Mouse (Mus musculus) kidney, adult 10 weeks (tissue): ENCODE results near the gene Ifit1. TPM values are rescaled to one million over a fixed set of nuclear protein-coding genes. Genes with fewer than 3 reads are reported as not detected.

ENCODE experiments used
- polyA plus RNA-seq: library from polyadenylated mRNA; stranded (reverse); fragments of 350-450 nt; fragmentation: Illumina TruSeq; extraction: RNeasy Lipid Tissue Mini Kit (QIAGEN cat#74804); gene quantifications from one replicate; pipeline ENCODE4 v1.2.3, GENCODE M21; 2014; ENCODE audit warnings: low read depth, low replicate concordance

Ifit1 gene
- 10.9 TPM for polyA plus RNA-seq

DNA sequence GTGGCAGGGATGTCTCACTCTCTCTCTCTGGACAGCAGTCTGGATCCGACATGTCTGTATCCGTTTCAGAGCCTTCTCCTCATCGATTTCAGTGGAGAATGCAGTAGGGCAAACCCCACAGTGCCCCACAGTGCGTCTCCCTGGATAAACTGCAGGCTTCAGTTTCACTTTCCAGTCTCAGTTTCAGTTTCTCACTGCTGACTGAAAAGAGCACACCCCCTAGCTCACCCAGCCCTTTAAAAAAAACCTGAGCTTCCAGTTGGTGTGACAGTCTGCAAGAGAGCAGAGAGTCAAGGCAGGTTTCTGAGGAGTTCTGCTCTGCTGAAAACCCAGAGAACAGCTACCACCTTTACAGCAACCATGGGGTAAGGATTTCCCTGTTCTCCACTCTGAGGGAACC lies at the start of gene Ifit1, which contains the start of gene Ifit1bl2:
Gene Ifit1, plus strand, starts transcription at position 249 of the 400 bp plus-strand sequence.
Gene Ifit1bl2, minus strand, starts transcription at position 121 of the 400 bp plus-strand sequence.

DNA sequence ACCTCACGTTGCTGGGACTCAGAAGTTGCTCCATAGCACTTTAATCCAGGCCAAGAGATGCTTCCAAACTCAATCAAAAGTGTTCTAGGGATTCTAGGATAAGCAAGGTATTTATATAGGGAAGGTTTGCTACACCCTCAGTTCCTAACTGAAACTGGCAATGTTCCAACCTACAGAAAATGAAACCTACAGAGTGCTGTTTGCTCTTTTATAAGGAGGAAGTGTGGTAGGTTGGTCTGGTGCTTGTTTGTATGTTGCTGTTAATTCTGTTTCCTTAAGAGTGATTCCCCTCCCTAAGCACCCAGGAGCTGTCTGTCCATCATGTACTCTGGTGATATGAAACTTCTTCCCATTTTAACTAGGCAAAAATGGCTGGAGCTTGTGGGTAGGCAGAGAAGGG lies 38.8 kb upstream of the Ifit1 start, which contains the start of gene Ifit1bl1:
Gene Ifit1bl1, minus strand, starts transcription at position 69 of the 400 bp plus-strand sequence.

GRCm38 (mm10) chr19:34607237-34608051 lies 33.2 kb upstream of the Ifit1 start, which contains the start of gene Ifit3b:
TSS of gene Ifit3b (plus strand) at chr19:34607970.

Other genes with a start within 250 kb of the Ifit1 start
- gene Ch25h, start 165.7 kb upstream of the Ifit1 start, polyA plus RNA-seq = 1.4 TPM
- 284 TPM for gene Lipa, start 113.4 kb upstream of the Ifit1 start, polyA plus RNA-seq
- gene Ifit2, start 90.2 kb upstream of the Ifit1 start, polyA plus RNA-seq = 29.8 TPM
- gene Ifit3, start 57.3 kb upstream of the Ifit1 start, polyA plus RNA-seq = 45.0 TPM
- 7.8 TPM for gene Ifit1bl1, start 38.9 kb upstream of the Ifit1 start, polyA plus RNA-seq
- gene Ifit3b, start 32.9 kb upstream of the Ifit1 start, polyA plus RNA-seq = 14.9 TPM
- gene Ifit1bl2, start 128 bp upstream of the Ifit1 start, polyA plus RNA-seq = 4.0 TPM
- gene Slc16a12, start 106.4 kb downstream of the Ifit1 start, polyA plus RNA-seq = 164 TPM
- 256 TPM for gene Pank1, start 238.6 kb downstream of the Ifit1 start, polyA plus RNA-seq